Mouse (Mus musculus) right cerebral cortex, postnatal 25 days (tissue): ENCODE data around the gene Slc4a1ap.
"Not testable (repeated sequence)": the region's sequence is repeated elsewhere in the genome, so short reads cannot be mapped to it uniquely, and the experiment has no call there.

ENCODE experiments used
- DNase-seq: peaks from one replicate; pipeline ENCODE4 v3.0.0; 2022

Gene Slc4a1ap

GRCm38 (mm10) chr5:31567951-31568657 is 41.3 kb downstream of the Slc4a1ap start:
- DNase-seq: no peak

GRCm38 (mm10) chr5:31571023-31571608 is 44.3 kb downstream of the Slc4a1ap start:
- DNase-seq: peak; percentile 50

DNA sequence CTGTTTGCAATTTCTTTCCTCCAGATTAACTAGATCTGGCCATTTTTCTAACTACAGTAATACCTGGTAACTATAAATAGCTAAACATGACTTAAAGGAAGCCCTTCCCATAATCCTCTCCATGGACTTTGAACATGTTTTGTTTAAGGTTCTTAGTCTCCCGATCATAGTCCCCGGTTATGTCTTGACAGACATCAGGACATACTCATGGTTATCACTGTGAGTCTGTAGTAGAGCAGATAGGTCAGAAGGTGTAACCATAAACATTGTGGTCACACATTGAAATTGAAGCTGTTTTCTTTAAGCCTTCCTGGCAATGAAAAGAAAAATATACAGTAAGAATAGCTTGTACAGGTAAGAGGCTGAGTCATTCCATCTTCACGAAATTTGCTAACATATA is 46.9 kb downstream of the Slc4a1ap start:
- no peak for DNase-seq

- peak; percentile 72 for DNase-seq
These were observed 49.8 kb downstream of the Slc4a1ap start for GRCm38 (mm10) chr5:31576539-31576975.

GRCm38 (mm10) chr5:31581263-31581662 is 54.5 kb downstream of the Slc4a1ap start:
- no peak for DNase-seq

GRCm38 (mm10) chr5:31581932-31582331 is 55.1 kb downstream of the Slc4a1ap start:
- DNase-seq: no peak

- DNase-seq: no peak
These were observed 56.5 kb downstream of the Slc4a1ap start for GRCm38 (mm10) chr5:31583261-31583660.

- no peak for DNase-seq
These were observed 58.7 kb downstream of the Slc4a1ap start for GRCm38 (mm10) chr5:31585526-31585925.

GRCm38 (mm10) chr5:31588016-31588415 is 61.2 kb downstream of the Slc4a1ap start:
- DNase-seq: no peak

DNA sequence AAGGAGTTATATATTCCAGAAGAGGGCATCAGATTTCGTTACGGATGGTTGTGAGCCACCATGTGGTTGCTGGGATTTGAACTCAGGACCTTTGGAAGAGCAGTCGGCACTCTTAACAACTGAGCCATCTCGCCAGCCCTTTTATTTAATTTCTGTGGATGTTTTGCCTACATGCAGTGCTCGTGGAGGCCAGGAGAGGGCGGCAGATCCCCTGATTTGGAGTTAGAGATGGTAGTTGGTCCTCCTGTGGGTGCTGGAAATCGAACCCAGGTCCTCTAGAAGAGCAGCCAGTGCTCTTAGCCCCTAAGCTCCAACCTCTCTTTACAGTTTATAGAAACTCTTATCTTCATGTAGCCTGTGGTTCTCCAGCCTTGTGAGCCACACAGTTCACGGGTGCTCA is 61.9 kb downstream of the Slc4a1ap start:
- not testable (repeated sequence) for DNase-seq

DNA sequence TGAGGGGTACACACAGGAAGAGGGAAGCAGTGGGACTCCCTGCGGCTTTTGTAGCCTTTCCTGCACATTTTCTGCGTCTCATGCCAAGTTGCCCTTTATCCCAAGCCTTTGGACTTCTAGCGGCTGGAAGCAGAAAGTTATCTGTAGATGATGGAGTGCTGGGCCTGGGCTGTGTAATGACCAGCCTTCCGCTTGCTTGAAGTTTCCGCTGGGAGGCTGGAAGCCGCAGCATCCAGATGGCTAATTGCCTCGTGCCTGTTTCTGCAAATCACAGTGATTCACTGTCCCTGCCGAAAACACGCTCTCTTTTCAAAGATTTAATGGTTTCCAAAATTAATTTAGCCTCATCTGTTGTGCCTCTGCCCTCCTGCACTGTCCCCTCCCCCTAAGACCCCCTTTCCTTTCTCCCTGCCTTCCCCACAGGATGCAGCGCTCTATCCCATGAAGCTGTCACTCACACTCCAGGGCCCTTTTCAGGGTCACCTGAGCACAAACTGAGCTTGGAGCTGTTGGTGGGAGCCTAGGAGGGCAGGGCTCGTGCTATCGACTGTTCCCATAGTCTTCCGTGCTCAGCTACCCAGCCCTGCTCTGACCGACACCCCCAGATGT is 63.0 kb downstream of the Slc4a1ap start:
- no peak for DNase-seq

DNA sequence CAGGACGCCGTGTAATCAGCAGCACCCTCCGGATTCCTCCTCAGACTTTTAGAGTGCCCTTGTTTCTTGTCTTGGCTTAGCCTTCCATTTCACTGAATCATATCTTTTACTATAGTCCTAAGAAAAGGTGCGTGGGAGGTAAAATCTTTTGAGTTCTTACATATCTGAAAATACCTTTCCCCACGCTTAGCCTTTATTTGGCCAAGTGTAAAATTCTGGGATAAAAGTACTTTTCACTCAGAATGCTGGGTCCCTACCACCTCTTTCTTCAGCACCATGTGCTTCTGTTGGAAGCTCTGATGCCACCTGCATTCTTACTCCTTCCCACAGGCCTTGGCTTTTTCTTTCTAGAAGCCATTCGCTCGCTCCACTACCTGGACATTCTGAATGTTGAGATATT is 64.3 kb downstream of the Slc4a1ap start:
- DNase-seq: no peak

- DNase-seq: no peak
These were observed 69.1 kb downstream of the Slc4a1ap start for GRCm38 (mm10) chr5:31595868-31596267.

DNA sequence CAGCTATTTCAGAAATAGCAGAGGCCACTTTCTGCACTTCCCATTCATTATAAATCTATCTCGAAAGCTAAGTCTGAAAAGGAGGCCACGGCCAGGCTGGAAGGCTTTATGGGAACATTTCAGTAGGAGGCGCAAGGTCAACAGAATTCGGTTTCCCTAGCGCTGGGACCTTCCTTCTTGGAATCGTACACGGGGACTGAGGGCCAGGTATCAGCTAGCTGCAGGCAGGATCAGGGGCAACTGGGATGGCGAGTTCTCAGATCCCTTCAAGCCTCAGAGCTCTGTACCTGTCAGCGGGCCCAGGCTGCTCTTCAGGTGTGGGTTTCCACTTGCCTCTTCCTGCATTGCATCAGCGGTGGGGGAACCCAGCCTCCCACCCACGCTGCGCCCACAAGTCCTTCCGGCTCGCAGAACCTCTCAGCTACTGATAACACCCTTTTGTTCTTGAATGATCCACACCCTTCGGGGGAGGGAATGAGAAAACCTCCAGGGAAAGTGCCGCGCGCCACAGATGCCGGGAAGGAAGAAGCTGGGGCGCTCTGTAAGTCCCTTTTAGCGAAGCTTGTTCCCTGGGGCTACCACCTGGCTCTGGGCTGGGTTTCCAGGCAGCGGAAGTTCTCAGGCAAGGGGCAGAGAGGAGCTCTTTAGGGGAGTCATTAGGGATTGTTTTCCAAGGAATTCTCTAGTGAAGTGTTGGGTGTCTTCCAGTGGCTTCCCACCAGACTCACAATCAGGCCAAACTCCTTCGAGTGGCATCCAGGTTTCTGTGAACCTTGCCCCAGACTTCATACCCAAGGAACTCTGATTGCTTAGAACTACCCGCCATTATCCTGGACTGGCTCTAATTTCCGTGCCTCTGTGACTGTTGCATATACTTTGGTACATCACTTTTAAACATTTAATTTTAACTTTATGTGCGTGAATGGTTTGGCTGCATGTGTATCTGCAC is 70.0 kb downstream of the Slc4a1ap start, which contains the start of gene Mrpl33:
Gene Mrpl33 (plus strand): TSS at position 455 of the 949 bp plus-strand sequence.
- DNase-seq: peak; percentile 35

GRCm38 (mm10) chr5:31597430-31597944 is 70.7 kb downstream of the Slc4a1ap start:
- DNase-seq: no peak

DNA sequence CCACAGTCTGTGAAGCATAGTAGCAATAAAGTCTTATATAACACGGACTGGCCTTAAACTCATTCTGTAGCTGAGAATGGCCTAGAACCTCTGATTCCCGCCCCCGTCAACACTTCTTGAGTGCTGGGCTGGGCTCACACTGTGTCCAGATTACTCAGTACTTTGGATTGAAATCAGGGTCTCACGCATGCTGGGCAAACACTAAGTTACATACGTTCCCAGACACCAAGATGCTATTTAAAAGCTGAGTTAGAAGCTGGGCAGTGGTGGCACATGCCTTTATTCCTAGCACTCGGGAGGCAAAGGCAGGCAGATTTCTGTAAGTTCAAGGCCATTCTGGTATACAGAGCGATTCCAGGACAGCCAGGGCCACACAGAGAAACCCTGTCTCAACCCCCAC is 71.3 kb downstream of the Slc4a1ap start:
- DNase-seq: no peak

DNA sequence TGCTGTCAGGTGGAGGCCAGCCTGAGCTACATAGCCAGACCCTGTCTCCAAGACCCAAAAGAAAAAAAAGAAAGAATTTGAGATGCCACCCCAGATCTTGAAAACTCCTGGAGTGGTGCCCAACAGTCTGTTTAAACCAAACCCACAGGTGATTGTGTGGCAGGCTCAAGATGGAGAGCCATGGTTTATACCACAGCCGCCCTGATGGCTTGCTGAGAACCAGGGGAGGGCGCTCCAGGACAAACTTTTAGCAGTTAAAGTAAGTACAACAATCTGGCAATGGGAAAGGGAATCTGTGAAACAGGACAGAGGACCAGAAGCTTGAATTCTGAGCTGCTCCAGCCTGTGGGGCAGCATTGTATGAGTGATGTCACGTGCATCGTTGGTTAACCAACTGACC is 71.8 kb downstream of the Slc4a1ap start:
- DNase-seq: peak; percentile 15

GRCm38 (mm10) chr5:31599161-31599560 is 72.4 kb downstream of the Slc4a1ap start:
- DNase-seq: no peak

DNA sequence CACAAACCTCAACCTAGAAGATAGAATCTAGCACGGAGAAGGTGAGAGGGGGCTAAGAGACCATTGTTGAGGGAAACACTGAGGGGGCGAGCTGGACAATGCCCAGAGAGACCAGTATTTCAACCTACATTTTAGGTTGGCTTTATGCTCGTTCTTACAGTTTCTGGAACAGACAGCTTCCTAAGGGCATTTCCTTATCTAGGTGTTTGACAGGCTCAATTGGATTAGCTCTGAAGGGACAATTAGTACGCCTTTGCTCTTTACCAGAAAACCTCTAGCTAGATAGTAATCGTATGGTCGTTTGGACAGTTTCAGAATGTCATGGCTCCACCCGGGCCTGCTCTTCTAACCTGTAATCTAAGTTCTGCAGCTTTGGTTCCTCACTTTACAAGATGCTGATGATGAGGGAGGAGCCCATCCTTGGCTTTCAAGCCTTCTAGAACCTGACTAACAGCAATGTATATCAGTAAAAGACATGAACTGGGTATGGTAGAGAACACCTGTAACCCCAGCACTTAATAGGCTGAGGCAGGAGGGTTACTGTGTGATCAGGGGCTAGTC is 74.4 kb downstream of the Slc4a1ap start:
- DNase-seq: no peak

DNA sequence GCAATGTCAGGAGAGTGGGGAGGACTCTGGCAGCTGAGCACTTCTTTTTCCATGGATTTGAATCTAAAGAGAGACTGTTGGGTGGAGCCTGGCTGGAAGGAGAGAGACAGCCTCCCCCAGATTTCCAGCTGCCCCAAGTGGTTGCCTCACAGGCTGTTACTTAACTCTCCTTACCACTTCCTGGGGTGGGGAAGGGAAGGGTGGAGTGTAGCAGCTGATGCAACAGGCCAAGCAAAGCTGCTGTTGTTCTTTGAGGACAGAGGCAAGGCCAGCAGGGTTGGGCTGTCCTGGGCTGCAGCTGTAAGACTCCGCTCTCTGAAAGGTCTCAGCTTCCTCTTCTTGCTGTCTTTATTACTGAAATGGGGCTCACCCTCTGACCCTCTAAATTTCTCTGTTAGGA is 75.6 kb downstream of the Slc4a1ap start:
- DNase-seq: peak; percentile 59

GRCm38 (mm10) chr5:31603766-31604165 is 77.0 kb downstream of the Slc4a1ap start:
- no peak for DNase-seq

- DNase-seq: no peak
These were observed 79.4 kb downstream of the Slc4a1ap start for GRCm38 (mm10) chr5:31606151-31606550.
